ENCODE assay signal across 7 mouse cellular contexts in the genomic region with DNA sequence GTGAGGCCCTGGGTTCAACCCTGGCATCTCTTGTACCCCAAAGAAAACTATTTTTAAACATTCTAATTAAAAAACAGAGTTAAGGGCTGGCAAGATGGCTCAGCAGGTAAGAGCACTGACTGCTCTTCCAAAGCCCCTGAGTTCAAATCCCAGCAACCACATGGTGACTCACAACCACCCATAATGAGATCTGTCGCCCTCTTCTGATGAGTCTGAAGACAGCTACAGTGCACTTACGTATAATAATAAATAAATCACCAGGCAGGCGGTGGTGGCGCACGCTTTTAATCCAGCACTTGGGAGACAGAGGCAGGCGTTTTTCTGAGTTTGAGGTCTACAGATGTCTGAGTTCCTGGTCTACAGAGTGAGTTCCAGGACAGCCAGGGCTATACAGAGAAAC. TPM values are rescaled to one million over a fixed set of nuclear protein-coding genes. Genes with fewer than 3 reads are reported as not detected.
A peak's percentile ranks its signal among the peaks of the same experiment; 100 is the strongest.
DNase-seq lines count a peak whose midpoint lies in the region; ATAC-seq and TF ChIP-seq lines count a peak whose summit lies in the region.
"Not testable (repeated sequence)": the region's sequence is repeated elsewhere in the genome, so short reads cannot be mapped to it uniquely, and the experiment has no call there.

No protein-coding gene starts in this region.

- H3K27ac ChIP-seq in liver, postnatal 0 days (ENCODE audit: low read depth): not testable (repeated sequence)

- H3K27me3 ChIP-seq in liver, postnatal 0 days (ENCODE audit: insufficient read depth, low read length): not testable (repeated sequence)

- not testable (repeated sequence) for H3K4me1 ChIP-seq in liver, postnatal 0 days (ENCODE audit: insufficient read depth)

- TF ChIP-seq CTCF in liver, postnatal 0 days (IDR thresholded peaks at IDR 0.05; ENCODE audit: low read depth): 0 out of 2 replicates have a peak, but pooled peaks have one; percentile 2

- H3K9ac ChIP-seq in liver, postnatal 0 days (replicated peaks): not testable (repeated sequence)

- not testable (repeated sequence) for H3K4me2 ChIP-seq in liver, postnatal 0 days (ENCODE audit: low read depth, low read length)

- ATAC-seq in liver, postnatal 0 days: not testable (repeated sequence)

- not testable (repeated sequence) for H3K9me3 ChIP-seq in liver, postnatal 0 days (ENCODE audit: low read length)

- not testable (repeated sequence) for H3K4me3 ChIP-seq in liver, postnatal 0 days (ENCODE audit: low read depth, low read length)

- not testable (repeated sequence) for H3K36me3 ChIP-seq in liver, postnatal 0 days (replicated peaks; ENCODE audit: insufficient read depth, low read length)

- 88% methylated on average over 6 of the region's 6 CpGs for WGBS in liver, postnatal 0 days (ENCODE audit: insufficient replicate concordance)

- TF ChIP-seq EP300 in liver, postnatal 0 days (IDR thresholded peaks at IDR 0.05; ENCODE audit: low read depth): not testable (repeated sequence)

- peak; percentile 41 for DNase-seq in A20 (ENCODE audit: low read depth, low spot score)
- DNase-seq in CD4-positive, CD25-positive, alpha-beta regulatory T cell, adult 2 months (ENCODE audit: low read depth, low spot score): peak; percentile 50
- peak; percentile 45 for DNase-seq in T-cell, adult 2 months (ENCODE audit: low spot score)
- peak; percentile 53 for DNase-seq in heart, adult 11 months
- DNase-seq in induced T-regulatory cell, adult 2 months (ENCODE audit: low read depth): peak; percentile 50
- not testable (repeated sequence) for DNase-seq in liver, postnatal 0 days
- peak; percentile 24 for DNase-seq in thymus, postnatal 14 days

RNA-seq across cellular contexts. Expression of gene Atp1b3, which starts 12.5 kb away (rescaled TPM):
- 60.3 and 60.6 TPM in 2 replicates for polyA plus RNA-seq in liver, postnatal 0 days (2015; fragmentation: Nextera tagmentation; extraction: Ambion mirVana)
